Mouse (Mus musculus): Measurements from ENCODE around the gene Cfap97.
"Not testable (repeated sequence)": the region's sequence is repeated elsewhere in the genome, so short reads cannot be mapped to it uniquely, and the experiment has no call there.

Cfap97 gene

GRCm38 (mm10) chr8:46225501-46225900, 73.9 kb downstream of the Cfap97 start:
- DNase-seq (ENCODE audit: low read depth in 1 of 2, low spot score in 2 of 2), result no peak

DNA sequence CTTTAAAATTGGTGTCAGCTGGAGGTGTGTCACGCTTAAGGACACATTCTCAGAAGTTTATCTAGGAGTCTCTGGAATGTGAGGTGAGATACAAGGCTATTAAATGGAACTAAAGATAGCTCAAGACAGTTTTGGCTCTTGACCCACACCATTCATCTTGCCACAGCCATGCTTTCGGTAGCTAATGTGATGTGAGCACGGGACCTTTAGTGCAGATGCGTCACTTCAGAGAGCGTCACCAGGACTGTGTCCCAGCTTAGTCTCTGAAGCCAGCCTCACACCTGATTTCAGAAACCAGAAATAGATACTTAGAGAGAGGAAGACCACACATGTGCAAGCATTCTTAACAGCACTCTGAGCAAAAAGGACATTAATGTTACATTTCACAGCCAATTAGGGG, 75.1 kb downstream of the Cfap97 start:
- DNase-seq (ENCODE audit: low read depth in 1 of 2, low spot score in 2 of 2), result no peak

- not testable (repeated sequence) for DNase-seq (ENCODE audit: low read depth in 1 of 2, low spot score in 2 of 2)
These were observed 80.4 kb downstream of the Cfap97 start for GRCm38 (mm10) chr8:46231968-46232367.

DNA sequence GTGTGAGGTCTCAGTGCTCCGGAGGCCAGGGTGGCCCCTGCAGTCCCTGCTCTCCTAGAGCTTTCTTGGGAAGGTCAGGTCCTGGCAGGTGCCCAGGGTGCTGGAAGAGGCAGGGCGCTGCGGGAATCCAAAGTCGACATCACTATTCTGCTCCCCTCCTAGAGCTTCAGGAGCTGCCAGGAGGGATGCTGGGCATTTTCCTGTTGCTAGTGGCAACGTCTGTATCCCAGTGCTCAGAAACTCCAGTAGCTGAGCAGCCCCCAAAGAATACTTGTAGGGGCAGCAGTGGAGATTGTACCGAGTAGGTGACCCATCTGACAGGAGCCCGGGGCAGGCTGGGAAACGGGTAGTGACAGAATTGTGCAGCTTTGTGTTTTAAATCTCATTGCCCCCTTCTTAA, 81.2 kb downstream of the Cfap97 start:
- no peak for DNase-seq (ENCODE audit: low read depth in 1 of 2, low spot score in 2 of 2)

- no peak for DNase-seq (ENCODE audit: low read depth in 1 of 2, low spot score in 2 of 2)
These were observed 83.2 kb downstream of the Cfap97 start for GRCm38 (mm10) chr8:46234736-46235135.

- DNase-seq (ENCODE audit: low read depth in 1 of 2, low spot score in 2 of 2), result no peak
These were observed 85.1 kb downstream of the Cfap97 start for GRCm38 (mm10) chr8:46236441-46237223.

GRCm38 (mm10) chr8:46241568-46242374, 90.2 kb downstream of the Cfap97 start:
- DNase-seq (ENCODE audit: low read depth in 1 of 2, low spot score in 2 of 2), result peak in 1 of 2 experiments; percentile 26

DNA sequence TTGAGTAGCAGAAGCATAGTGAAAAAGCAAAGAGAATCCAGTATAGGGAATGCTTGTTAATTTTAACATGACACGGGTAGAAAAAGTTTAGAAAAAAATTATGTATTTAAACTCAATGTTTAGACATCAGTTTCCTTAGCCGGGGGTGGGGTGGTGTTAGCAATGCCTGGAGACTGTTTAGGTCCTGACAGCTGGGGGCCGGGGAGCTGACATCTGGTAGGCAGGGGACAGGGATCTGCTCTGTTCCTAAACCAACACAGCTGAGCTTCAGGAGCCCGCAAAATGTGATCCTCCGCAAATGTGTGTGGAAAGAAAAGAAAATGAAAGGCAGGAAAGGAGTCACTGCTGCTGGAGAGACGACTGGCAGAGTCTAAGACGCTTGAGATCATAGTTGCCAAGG, 91.4 kb downstream of the Cfap97 start:
- no peak for DNase-seq (ENCODE audit: low read depth in 1 of 2, low spot score in 2 of 2)
